Mouse (Mus musculus): ENCODE measurements around the gene Map1a. TPM values are rescaled to one million over a fixed set of nuclear protein-coding genes. Genes with fewer than 3 reads are reported as not detected.

The Map1a gene
- polyA plus RNA-seq, 1 experiment: 1.1 TPM

DNA sequence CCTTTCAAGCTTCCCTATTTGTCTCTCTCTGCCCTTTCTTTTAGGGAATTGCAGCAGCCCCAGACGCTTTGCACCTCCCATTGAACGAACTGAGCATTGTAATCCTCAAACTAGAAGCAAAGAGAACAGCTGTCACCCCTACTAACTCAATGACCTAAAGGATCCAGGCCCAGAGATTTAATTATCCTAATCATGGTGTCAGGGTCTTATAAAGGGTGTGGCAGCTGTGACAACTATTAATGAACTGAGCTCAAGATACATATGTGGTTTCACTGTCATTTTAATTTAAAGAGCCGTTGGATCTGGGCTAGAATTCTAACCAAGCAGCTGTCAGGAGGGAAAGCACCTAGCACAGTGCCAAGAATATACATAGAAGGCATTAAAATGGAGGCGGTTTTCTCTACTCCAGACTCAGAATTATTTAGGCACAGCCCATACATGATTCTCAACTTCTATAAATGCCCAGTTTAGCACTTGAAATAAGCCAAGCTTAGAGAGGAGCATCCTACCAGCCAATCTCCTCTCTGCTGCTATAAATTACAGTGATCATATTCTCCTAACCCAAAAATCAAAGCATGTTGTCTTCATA, 17.4 kb upstream of the Map1a start:
- Histone ChIP-seq H3K36me3 (ENCODE audit: control insufficient read depth, insufficient read depth, low read length) (peaks cover 3% of the 10 kb centered on the region; the same call in 1 of the 2 replicates), H3K4me1 (replicated peaks; ENCODE audit: control insufficient read depth, insufficient read depth, low read length) (peaks cover 3% of the 10 kb centered on the region; the same call in 1 of the 2 replicates), H3K4me3 (ENCODE audit: control insufficient read depth, insufficient read depth, low read length) (no peak overlapping the region), H3K27ac (ENCODE audit: control insufficient read depth, insufficient read depth, low read length) (no peak overlapping the region), H3K27me3 (ENCODE audit: control insufficient read depth, insufficient read depth, low read length) (no peaks in the 10 kb centered on the region)
- TF ChIP-seq POLR2A (IDR thresholded peaks at IDR 0.05; ENCODE audit: control insufficient read depth, extremely low read depth, insufficient read depth, low read length, poor library complexity) (no peak), CTCF (IDR thresholded peaks at IDR 0.05; ENCODE audit: borderline replicate concordance, control insufficient read depth, extremely low read depth, insufficient read depth, low read length, poor library complexity) (no peak)
- WGBS: 54% methylated on average over 4 of the region's 4 CpGs
- no peak for DNase-seq

GRCm38 (mm10) chr2:121287850-121288249, 1.6 kb upstream of the Map1a start:
- Histone ChIP-seq H3K27me3 (ENCODE audit: control insufficient read depth, insufficient read depth, low read length) (no peaks in the 10 kb centered on the region), H3K4me3 (ENCODE audit: control insufficient read depth, insufficient read depth, low read length) (no peak overlapping the region), H3K4me1 (replicated peaks; ENCODE audit: control insufficient read depth, insufficient read depth, low read length) (peaks cover 11% of the 10 kb centered on the region), H3K36me3 (ENCODE audit: control insufficient read depth, insufficient read depth, low read length) (no peaks in the 10 kb centered on the region), H3K27ac (ENCODE audit: control insufficient read depth, insufficient read depth, low read length) (no peak overlapping the region)
- WGBS: 92% methylated on average over 2 of the region's 2 CpGs
- no peak for TF ChIP-seq POLR2A (IDR thresholded peaks at IDR 0.05; ENCODE audit: control insufficient read depth, extremely low read depth, insufficient read depth, low read length, poor library complexity)
- TF ChIP-seq CTCF (IDR thresholded peaks at IDR 0.05; ENCODE audit: borderline replicate concordance, control insufficient read depth, extremely low read depth, insufficient read depth, low read length, poor library complexity): no peak
- no peak for DNase-seq

- 8% methylated on average over 36 of the region's 36 CpGs for WGBS
- Histone ChIP-seq H3K27me3 (ENCODE audit: control insufficient read depth, insufficient read depth, low read length) (peaks cover 5% of the 10 kb centered on the region; the same call in 1 of the 2 replicates), H3K4me1 (replicated peaks; ENCODE audit: control insufficient read depth, insufficient read depth, low read length) (peaks cover 19% of the 10 kb centered on the region), H3K36me3 (ENCODE audit: control insufficient read depth, insufficient read depth, low read length) (no peaks in the 10 kb centered on the region), H3K4me3 (ENCODE audit: control insufficient read depth, insufficient read depth, low read length) (peak overlapping the region; percentile 43), H3K27ac (ENCODE audit: control insufficient read depth, insufficient read depth, low read length) (no peak overlapping the region)
- TF ChIP-seq POLR2A (IDR thresholded peaks at IDR 0.05; ENCODE audit: control insufficient read depth, extremely low read depth, insufficient read depth, low read length, poor library complexity): no peak
- TF ChIP-seq CTCF (IDR thresholded peaks at IDR 0.05; ENCODE audit: borderline replicate concordance, control insufficient read depth, extremely low read depth, insufficient read depth, low read length, poor library complexity): 0 out of 2 replicates have a peak, but pooled peaks have one; percentile 14
- DNase-seq: peak; percentile 27
Observed at GRCm38 (mm10) chr2:121289730-121290540, 535 bp downstream of the Map1a start.

GRCm38 (mm10) chr2:121292316-121293013, 3.1 kb downstream of the Map1a start:
- TF ChIP-seq CTCF (IDR thresholded peaks at IDR 0.05; ENCODE audit: borderline replicate concordance, control insufficient read depth, extremely low read depth, insufficient read depth, low read length, poor library complexity): no peak
- no peak for TF ChIP-seq POLR2A (IDR thresholded peaks at IDR 0.05; ENCODE audit: control insufficient read depth, extremely low read depth, insufficient read depth, low read length, poor library complexity)
- Histone ChIP-seq H3K36me3 (ENCODE audit: control insufficient read depth, insufficient read depth, low read length) (no peaks in the 10 kb centered on the region), H3K4me1 (replicated peaks; ENCODE audit: control insufficient read depth, insufficient read depth, low read length) (peaks cover 39% of the 10 kb centered on the region), H3K27ac (ENCODE audit: control insufficient read depth, insufficient read depth, low read length) (no peak overlapping the region), H3K27me3 (ENCODE audit: control insufficient read depth, insufficient read depth, low read length) (peaks cover 18% of the 10 kb centered on the region), H3K4me3 (ENCODE audit: control insufficient read depth, insufficient read depth, low read length) (no peak overlapping the region)
- no peak for DNase-seq
- WGBS: 86% methylated on average over 5 of the region's 5 CpGs

- TF ChIP-seq CTCF (IDR thresholded peaks at IDR 0.05; ENCODE audit: borderline replicate concordance, control insufficient read depth, extremely low read depth, insufficient read depth, low read length, poor library complexity) (no peak), POLR2A (IDR thresholded peaks at IDR 0.05; ENCODE audit: control insufficient read depth, extremely low read depth, insufficient read depth, low read length, poor library complexity) (no peak)
Observed at GRCm38 (mm10) chr2:121294182-121294581, 4.8 kb downstream of the Map1a start.

More at GRCm38 (mm10) chr2:121294182-121294581, 4.8 kb downstream of the Map1a start:
- Histone ChIP-seq H3K27me3 (ENCODE audit: control insufficient read depth, insufficient read depth, low read length) (peaks cover 22% of the 10 kb centered on the region), H3K27ac (ENCODE audit: control insufficient read depth, insufficient read depth, low read length) (no peak overlapping the region), H3K4me1 (replicated peaks; ENCODE audit: control insufficient read depth, insufficient read depth, low read length) (peaks cover 35% of the 10 kb centered on the region), H3K4me3 (ENCODE audit: control insufficient read depth, insufficient read depth, low read length) (no peak overlapping the region), H3K36me3 (ENCODE audit: control insufficient read depth, insufficient read depth, low read length) (no peaks in the 10 kb centered on the region)
- WGBS: 20% methylated on average over 4 of the region's 4 CpGs
- no peak for DNase-seq

Measured in thymus, adult 2 months (tissue).